Mouse (Mus musculus) forebrain, embryonic 12.5 days (tissue): ENCODE measurements around the gene Ranbp9. TPM values are rescaled to one million over a fixed set of nuclear protein-coding genes. Genes with fewer than 3 reads are reported as not detected.

Experiments
- ATAC-seq: fragments of 200-750 bp; cut with Nextera tagmentation; 2 replicates; pipeline ENCODE4 v1.8.0; 2017; ENCODE audit warnings: moderate TSS enrichment; ENCODE audit not compliant: low FRiP score
- H3K27ac ChIP-seq: fragments of 300-500 bp; sonication (generic); 2 replicates; pipeline ENCODE4 v1.5.1; 2016; ENCODE audit warnings: mild to moderate bottlenecking
- H3K27me3 ChIP-seq: fragments of 300-500 bp; sonication (generic); 2 replicates; pipeline ENCODE4 v1.6.1; 2016; ENCODE audit warnings: mild to moderate bottlenecking
- H3K36me3 ChIP-seq: fragments of 300-500 bp; sonication (generic); replicated peaks from 2 replicates; pipeline ENCODE4 v1.6.1; 2016; ENCODE audit warnings: mild to moderate bottlenecking
- H3K4me1 ChIP-seq: fragments of 300-500 bp; sonication (generic); 2 replicates; pipeline ENCODE4 v1.6.1; 2016
- H3K4me2 ChIP-seq: fragments of 300-500 bp; sonication (generic); 2 replicates; pipeline ENCODE4 v1.6.1; 2016; ENCODE audit warnings: mild to moderate bottlenecking, moderate library complexity
- H3K4me3 ChIP-seq: fragments of 300-500 bp; sonication (generic); replicated peaks from 2 replicates; pipeline ENCODE4 v1.5.1; 2016; ENCODE audit warnings: mild to moderate bottlenecking
- H3K9ac ChIP-seq: fragments of 300-500 bp; sonication (generic); 2 replicates; pipeline ENCODE4 v1.6.1; 2016; ENCODE audit warnings: mild to moderate bottlenecking
- H3K9me3 ChIP-seq: fragments of 300-500 bp; sonication (generic); 2 replicates; pipeline ENCODE4 v1.6.1; 2016
- WGBS: fragments of 180-500 bp; shearing (Covaris S2); methylation state at CpG from one replicate; pipeline ENCODE4 v1.1.7; 2016; 5-methylcytosine and 5-hydroxymethylcytosine counted together
- polyA plus RNA-seq: library from polyadenylated mRNA; unstranded; fragments of >200 nt; fragmentation: Nextera tagmentation; extraction: Ambion mirVana; gene quantifications from 2 replicates; pipeline ENCODE4 v1.2.1, GENCODE M21; 2016

The Ranbp9 gene
- 13.4 and 15.6 TPM in 2 replicates for polyA plus RNA-seq

DNA sequence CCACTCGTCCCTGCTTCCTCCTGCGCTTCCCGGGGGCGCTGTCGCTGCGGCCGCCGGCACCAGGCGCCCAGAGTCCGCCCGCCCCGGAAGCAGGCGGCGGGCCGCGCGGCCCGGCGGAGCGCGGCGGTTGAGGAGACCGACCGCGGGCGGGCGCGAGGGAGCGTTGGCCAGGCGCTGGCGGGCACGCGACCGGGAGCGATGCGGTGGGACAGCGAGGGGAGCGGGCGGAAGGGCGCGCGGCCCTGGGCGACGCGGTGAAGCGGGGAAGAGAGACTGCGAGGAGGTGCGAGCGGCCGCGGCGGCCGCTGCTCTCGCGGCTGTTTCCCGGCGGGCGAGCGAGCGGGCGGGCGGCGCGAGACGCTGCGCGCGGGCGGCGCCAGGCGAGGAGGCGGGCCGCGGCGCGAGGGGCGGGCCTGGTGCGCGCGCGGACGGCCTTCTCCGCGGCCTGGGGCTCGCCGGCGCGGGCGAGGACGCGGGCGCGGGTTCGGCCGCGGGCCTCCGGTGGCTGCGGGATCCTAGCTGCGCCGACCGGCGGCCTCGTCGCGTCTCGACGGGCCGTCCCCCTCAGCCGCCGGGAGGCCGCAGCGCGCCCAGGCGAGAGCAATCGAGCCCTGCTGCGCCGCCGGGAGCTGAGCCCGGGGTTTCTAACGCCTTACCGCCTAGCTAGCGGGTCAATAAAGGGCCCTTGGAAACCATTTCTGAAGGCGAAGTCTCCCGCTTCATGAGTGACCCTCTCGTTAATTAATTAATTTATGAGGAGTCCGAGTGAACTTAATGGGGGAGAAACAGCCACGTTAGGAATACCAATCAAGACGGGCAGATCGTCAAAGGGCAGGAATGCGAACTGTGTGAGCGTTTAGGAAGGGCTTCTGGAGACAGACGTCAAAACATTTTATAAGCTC, at the start of gene Ranbp9:
Ranbp9 (minus strand) TSS at position 326 of the 902 bp plus-strand sequence.
- under 1% methylated on average over 101 of the region's 132 CpGs for WGBS
- H3K9me3 ChIP-seq, result no peaks in the 10 kb centered on the region
- peak; percentile 88 for ATAC-seq
- H3K4me2 ChIP-seq, result peak within 1 kb of the TSS; percentile 76
- H3K27ac ChIP-seq, result peak within 1 kb of the TSS; percentile 100
- peak within 1 kb of the TSS; percentile 94 for H3K4me3 ChIP-seq
- H3K4me1 ChIP-seq, result peaks cover 18% of the 10 kb centered on the region
- H3K9ac ChIP-seq, result peak within 1 kb of the TSS; percentile 99
- H3K36me3 ChIP-seq, result no peaks in the 10 kb centered on the region
- no peaks in the 10 kb centered on the region for H3K27me3 ChIP-seq

GRCm38 (mm10) chr13:43530129-43530831, 49.2 kb upstream of the Ranbp9 start:
- Histone ChIP-seq H3K27ac (peak overlapping the region; percentile 95), H3K9ac (no peak overlapping the region; the same call in 1 of the 2 replicates), H3K27me3 (peaks cover 16% of the 10 kb centered on the region; the same call in 1 of the 2 replicates), H3K4me2 (peak overlapping the region; percentile 43), H3K36me3 (no peaks in the 10 kb centered on the region), H3K4me3 (no peak overlapping the region), H3K9me3 (0 out of 2 replicates have a peak, but pooled peaks cover 4% of the 10 kb centered on the region), H3K4me1 (peaks cover 49% of the 10 kb centered on the region)
- 44% methylated on average over 14 of the region's 14 CpGs for WGBS
- no peak for ATAC-seq

DNA sequence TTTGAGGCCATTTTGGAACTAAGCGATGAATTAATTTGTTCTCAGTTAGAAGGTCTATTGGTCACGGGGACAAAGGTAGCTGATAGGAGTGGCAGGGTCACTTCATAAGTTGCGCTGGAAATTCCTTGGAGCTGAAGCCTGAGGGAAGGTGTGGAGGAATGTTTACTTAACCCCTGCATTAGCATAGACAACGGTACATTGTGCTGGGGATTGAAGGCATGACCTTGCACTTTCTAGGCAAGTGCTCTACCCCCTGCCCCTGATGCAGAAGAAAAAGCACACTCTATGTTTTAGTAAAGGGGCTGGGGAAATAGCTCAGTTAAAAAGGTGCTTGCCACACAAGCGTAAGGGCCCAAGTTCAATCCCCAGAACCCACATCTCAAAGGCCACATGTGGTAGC, 45.2 kb upstream of the Ranbp9 start:
- ATAC-seq, result no peak
- no peak overlapping the region for H3K4me3 ChIP-seq
- H3K4me2 ChIP-seq, result no peak overlapping the region
- no peak overlapping the region for H3K27ac ChIP-seq
- WGBS, result 83% methylated on average over 5 of the region's 5 CpGs
- peaks cover 43% of the 10 kb centered on the region for H3K4me1 ChIP-seq
- no peak overlapping the region for H3K9ac ChIP-seq
- H3K27me3 ChIP-seq, result peaks cover 16% of the 10 kb centered on the region; the same call in 1 of the 2 replicates
- no peaks in the 10 kb centered on the region for H3K36me3 ChIP-seq
- H3K9me3 ChIP-seq, result peaks cover 9% of the 10 kb centered on the region; the same call in 1 of the 2 replicates

GRCm38 (mm10) chr13:43525363-43526134, 44.5 kb upstream of the Ranbp9 start:
- 0 out of 2 replicates have a peak, but pooled peaks have one; percentile 40 for ATAC-seq
- H3K4me1 ChIP-seq, result peaks cover 35% of the 10 kb centered on the region
- 0 out of 2 replicates have a peak overlapping the region, but pooled peaks have one; percentile 17 for H3K4me2 ChIP-seq
- 44% methylated on average over 16 of the region's 16 CpGs for whole genome bisulfite sequencing
- H3K27me3 ChIP-seq, result peaks cover 19% of the 10 kb centered on the region; the same call in 1 of the 2 replicates
- peak overlapping the region; percentile 60 for H3K27ac ChIP-seq
- no peak overlapping the region for H3K4me3 ChIP-seq
- H3K9ac ChIP-seq, result no peak overlapping the region
- H3K9me3 ChIP-seq, result peaks cover 9% of the 10 kb centered on the region; the same call in 1 of the 2 replicates
- H3K36me3 ChIP-seq, result no peaks in the 10 kb centered on the region

DNA sequence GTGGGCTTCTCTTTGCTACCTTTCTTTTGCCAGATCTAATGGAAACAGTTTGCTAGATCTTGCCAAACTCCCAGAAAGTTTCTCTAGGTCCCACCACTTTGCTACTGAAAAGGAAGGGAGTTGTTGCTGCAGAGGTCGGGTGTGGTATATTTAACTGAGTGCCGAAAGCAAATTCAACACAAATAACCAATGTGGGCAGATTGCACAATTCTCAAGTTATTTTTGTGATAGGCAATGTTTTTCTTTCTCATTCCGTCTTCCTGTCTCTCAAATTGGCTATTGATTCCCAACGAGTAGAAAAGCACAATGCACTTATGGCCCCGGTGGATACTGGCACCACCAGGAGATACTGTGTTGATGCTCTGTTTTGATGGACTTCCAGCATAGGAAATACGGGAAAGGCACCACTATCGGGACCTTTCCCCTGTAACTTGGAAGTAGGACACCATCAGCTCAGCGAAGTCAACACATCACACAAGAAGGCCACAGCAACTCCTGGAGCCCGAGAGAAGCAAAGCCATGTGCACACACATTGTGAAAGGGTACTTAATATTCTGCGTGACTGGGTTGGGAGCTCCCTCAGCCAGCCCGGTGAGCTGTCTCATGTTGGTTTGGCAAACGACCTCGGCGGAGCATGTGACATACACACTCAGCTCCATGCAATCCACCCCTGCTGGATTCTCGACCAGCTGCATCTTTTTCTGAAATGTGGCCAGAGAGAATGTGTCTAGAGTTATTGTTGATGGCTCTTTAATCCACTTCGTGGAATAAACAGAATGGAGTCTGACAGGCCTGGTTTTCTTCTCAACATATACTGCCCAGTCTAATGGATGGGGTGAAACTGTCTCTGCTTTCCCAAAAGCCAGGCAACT, 43.6 kb upstream of the Ranbp9 start:
- Histone ChIP-seq H3K4me1 (peaks cover 27% of the 10 kb centered on the region), H3K9ac (no peak overlapping the region), H3K27me3 (peaks cover 22% of the 10 kb centered on the region; the same call in 1 of the 2 replicates), H3K4me3 (no peak overlapping the region), H3K36me3 (no peaks in the 10 kb centered on the region), H3K27ac (peak overlapping the region; percentile 60), H3K9me3 (peaks cover 9% of the 10 kb centered on the region; the same call in 1 of the 2 replicates), H3K4me2 (no peak overlapping the region)
- ATAC-seq, result peak; percentile 70
- WGBS, result 60% methylated on average over 16 of the region's 16 CpGs

DNA sequence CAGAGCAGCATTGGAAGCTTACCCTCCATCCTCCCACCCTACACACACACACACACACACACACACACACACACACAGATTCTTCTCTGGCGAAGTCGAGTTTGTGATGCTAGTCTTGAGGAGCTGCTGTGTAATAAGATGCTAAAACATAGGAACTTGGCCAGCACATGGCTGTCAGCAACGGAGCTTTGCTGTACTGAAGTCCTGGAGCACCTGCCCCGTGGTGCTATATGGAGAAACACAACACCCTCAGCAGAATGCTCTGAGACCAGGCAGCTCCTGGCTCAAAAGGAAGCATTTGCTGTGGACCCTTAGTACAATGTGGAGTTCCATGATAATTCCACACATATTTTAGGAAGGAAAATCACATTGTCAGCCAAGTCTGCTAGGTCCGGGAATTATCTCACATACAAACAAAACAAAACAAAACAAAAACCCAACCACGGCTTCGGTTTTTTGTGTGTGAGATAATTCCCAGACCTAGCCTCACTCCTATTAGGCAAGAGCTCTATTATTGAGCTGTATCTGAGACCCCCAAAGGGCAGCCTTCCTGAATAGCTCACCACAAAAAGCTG, 42.9 kb upstream of the Ranbp9 start:
- no peak overlapping the region for H3K27ac ChIP-seq
- peaks cover 24% of the 10 kb centered on the region for H3K4me1 ChIP-seq
- WGBS, result 48% methylated on average over 7 of the region's 7 CpGs
- peaks cover 16% of the 10 kb centered on the region; the same call in 1 of the 2 replicates for H3K27me3 ChIP-seq
- H3K9ac ChIP-seq, result no peak overlapping the region
- H3K4me2 ChIP-seq, result no peak overlapping the region
- H3K4me3 ChIP-seq, result no peak overlapping the region
- H3K9me3 ChIP-seq, result peaks cover 9% of the 10 kb centered on the region; the same call in 1 of the 2 replicates
- ATAC-seq, result no peak
- H3K36me3 ChIP-seq, result no peaks in the 10 kb centered on the region

- no peak overlapping the region for H3K9ac ChIP-seq
- H3K27me3 ChIP-seq, result 0 out of 2 replicates have a peak, but pooled peaks cover 6% of the 10 kb centered on the region
- H3K4me1 ChIP-seq, result peaks cover 28% of the 10 kb centered on the region
- H3K4me2 ChIP-seq, result no peak overlapping the region
- H3K27ac ChIP-seq, result no peak overlapping the region
- no peak overlapping the region for H3K4me3 ChIP-seq
- WGBS, result 95% methylated on average over 5 of the region's 5 CpGs
- H3K36me3 ChIP-seq, result no peaks in the 10 kb centered on the region
- no peak for ATAC-seq
- H3K9me3 ChIP-seq, result peaks cover 5% of the 10 kb centered on the region; the same call in 1 of the 2 replicates
Measured at GRCm38 (mm10) chr13:43521940-43522339, 40.9 kb upstream of the Ranbp9 start.

DNA sequence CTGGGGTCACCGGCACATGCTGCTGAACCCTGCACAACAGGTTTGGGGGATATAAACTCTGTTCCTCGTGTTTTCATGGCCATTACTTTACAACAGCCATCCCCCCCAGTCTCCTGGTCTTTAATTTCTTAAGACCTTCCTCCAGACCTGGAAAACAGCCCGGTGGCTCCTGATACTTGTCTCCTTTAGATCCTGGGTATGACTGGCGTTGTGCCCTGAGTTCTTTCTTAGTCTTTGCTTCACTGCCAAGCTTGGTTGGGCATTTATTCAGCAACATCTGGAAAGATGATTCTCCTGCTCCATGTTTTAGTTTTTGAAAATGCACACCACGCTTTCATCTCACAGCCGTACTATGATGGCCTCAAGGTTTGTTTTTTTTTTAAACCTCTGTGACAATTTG, 38.2 kb upstream of the Ranbp9 start:
- Histone ChIP-seq H3K27me3 (0 out of 2 replicates have a peak, but pooled peaks cover 6% of the 10 kb centered on the region), H3K4me3 (no peak overlapping the region), H3K4me1 (peaks cover 11% of the 10 kb centered on the region), H3K36me3 (no peaks in the 10 kb centered on the region), H3K4me2 (no peak overlapping the region), H3K9me3 (peaks cover 5% of the 10 kb centered on the region; the same call in 1 of the 2 replicates), H3K27ac (no peak overlapping the region), H3K9ac (no peak overlapping the region)
- 86% methylated on average over 6 of the region's 6 CpGs for WGBS
- ATAC-seq, result no peak

DNA sequence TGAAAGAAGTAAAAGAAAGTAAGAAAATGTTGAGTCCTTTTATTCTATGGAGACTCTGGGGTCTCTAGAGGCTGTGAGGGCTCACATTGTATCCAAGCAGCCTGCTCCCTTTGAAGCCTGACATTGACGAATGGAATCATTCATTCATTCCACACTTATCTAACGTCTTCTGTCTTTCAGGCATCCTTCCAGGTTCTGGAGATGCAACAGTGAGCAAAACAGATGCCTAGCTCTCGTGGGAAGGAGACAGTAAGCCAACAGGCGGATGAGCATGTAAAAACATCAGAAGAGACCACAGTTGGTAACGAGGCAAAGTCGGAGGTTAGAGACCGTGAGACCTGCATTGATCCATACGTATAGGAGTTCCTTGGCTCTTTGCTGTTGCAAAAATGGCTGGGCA, 36.3 kb upstream of the Ranbp9 start:
- H3K27ac ChIP-seq, result no peak overlapping the region
- 0 out of 2 replicates have a peak, but pooled peaks cover 6% of the 10 kb centered on the region for H3K27me3 ChIP-seq
- no peak for ATAC-seq
- peaks cover 4% of the 10 kb centered on the region; the same call in 1 of the 2 replicates for H3K4me1 ChIP-seq
- no peak overlapping the region for H3K4me3 ChIP-seq
- H3K9me3 ChIP-seq, result no peaks in the 10 kb centered on the region
- 70% methylated on average over 8 of the region's 8 CpGs for WGBS
- H3K4me2 ChIP-seq, result no peak overlapping the region
- H3K9ac ChIP-seq, result no peak overlapping the region
- no peaks in the 10 kb centered on the region for H3K36me3 ChIP-seq

- no peaks in the 10 kb centered on the region for H3K36me3 ChIP-seq
- no peak overlapping the region for H3K4me2 ChIP-seq
- 51% methylated on average over 6 of the region's 6 CpGs for WGBS
- ATAC-seq, result no peak
- no peaks in the 10 kb centered on the region for H3K9me3 ChIP-seq
- H3K27me3 ChIP-seq, result 0 out of 2 replicates have a peak, but pooled peaks cover 6% of the 10 kb centered on the region
- H3K27ac ChIP-seq, result no peak overlapping the region
- no peak overlapping the region for H3K9ac ChIP-seq
- no peak overlapping the region for H3K4me3 ChIP-seq
- H3K4me1 ChIP-seq, result peaks cover 4% of the 10 kb centered on the region; the same call in 1 of the 2 replicates
Measured at GRCm38 (mm10) chr13:43516931-43517330, 35.8 kb upstream of the Ranbp9 start.
